Mouse (Mus musculus): ENCODE results near the gene Anapc2.

- TF ChIP-seq CTCF (IDR thresholded peaks at IDR 0.05; ENCODE audit: control insufficient read depth, insufficient read depth, insufficient read length) (no peak), MYOG (IDR thresholded peaks at IDR 0.05; ENCODE audit: control insufficient read depth, extremely low read depth, insufficient read length) (no peak), USF1 (IDR thresholded peaks at IDR 0.05; ENCODE audit: low read depth) (no peak), MAX (IDR thresholded peaks at IDR 0.05) (no peak), MYOD1 (IDR thresholded peaks at IDR 0.05; ENCODE audit: control insufficient read depth, insufficient read length, low read depth) (no peak)
These were observed 30.9 kb upstream of the Anapc2 start for GRCm38 (mm10) chr2:25241438-25241775.
